10 mouse cellular contexts compared by ENCODE assay signal in the genomic region with DNA sequence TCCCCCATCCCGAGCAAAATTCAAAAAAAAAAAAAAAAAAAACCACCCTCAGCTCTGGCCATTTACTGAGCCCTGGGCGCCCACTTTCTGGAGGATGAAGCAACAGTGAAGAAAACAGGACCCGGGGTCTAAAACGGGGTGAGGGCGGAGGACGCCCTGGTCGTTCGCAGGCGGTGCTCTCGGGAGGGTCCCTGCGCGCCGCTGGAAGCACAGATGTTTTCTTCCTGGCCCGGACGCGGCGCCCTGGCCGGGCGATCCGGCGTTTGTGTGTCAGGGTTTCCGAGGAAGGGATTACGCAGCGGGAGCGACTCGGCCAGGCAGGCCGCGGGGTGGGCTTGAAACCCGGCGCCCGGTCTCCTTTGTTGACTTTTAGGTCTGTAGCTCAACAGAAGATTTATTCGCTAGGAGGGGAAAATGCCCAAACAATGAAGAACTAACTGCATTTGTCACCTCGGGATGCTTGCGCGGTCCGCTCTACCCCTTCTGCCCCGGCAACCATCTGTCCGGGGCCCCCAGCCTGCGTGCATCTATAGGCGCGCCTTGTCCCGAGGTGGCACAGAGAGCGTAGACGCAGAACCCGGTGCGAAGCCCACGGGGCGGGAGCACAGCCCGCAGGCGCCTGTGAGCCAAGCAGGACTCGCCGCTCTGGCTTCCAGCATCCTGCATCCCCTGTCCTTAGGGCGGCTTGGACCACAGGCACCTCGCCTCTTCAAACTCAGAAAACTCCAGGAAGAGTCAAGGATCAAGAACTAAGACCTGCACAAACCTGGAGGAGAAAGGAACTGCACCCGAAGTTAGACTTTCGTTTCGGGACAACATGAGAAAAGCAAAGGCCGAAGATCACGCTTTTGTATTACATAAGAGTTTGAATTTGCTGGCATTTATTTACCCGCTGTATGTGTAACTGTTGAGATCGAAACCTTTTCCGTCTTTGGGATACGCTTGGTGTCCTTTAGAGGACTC. TPM values are rescaled to one million over a fixed set of nuclear protein-coding genes. Genes with fewer than 3 reads are reported as not detected.
A peak's percentile ranks its signal among the peaks of the same experiment; 100 is the strongest.
DNase-seq lines count a peak whose midpoint lies in the region; ATAC-seq and TF ChIP-seq lines count a peak whose summit lies in the region.
"Had no signal": no experiment of that assay in that cellular context is flagged by ENCODE, and none has a peak within 500 bp of the region (broad histone marks: within the 10 kb centered on the region; RNA-seq: fewer than 3 reads in every experiment).

No protein-coding gene starts in this region.

- no peaks in the 10 kb centered on the region for H3K36me3 ChIP-seq in embryonic facial prominence, embryonic 15.5 days
- no peaks in the 10 kb centered on the region for H3K36me3 ChIP-seq in hindbrain, postnatal 0 days (ENCODE audit: insufficient read depth, low read length)
- no peaks in the 10 kb centered on the region for H3K36me3 ChIP-seq in lung, embryonic 15.5 days

- peaks cover 85% of the 10 kb centered on the region for H3K27me3 ChIP-seq in embryonic facial prominence, embryonic 15.5 days
- peaks cover 78% of the 10 kb centered on the region for H3K27me3 ChIP-seq in hindbrain, postnatal 0 days (ENCODE audit: insufficient read depth, low read length)
- peaks cover 79% of the 10 kb centered on the region for H3K27me3 ChIP-seq in lung, embryonic 15.5 days

- peak overlapping the region; percentile 29 for H3K4me3 ChIP-seq in embryonic facial prominence, embryonic 15.5 days (replicated peaks)
- 0 out of 2 replicates have a peak overlapping the region, but pooled peaks have one; percentile 11 for H3K4me3 ChIP-seq in hindbrain, postnatal 0 days (ENCODE audit: low read length)
- H3K4me3 ChIP-seq in lung, embryonic 15.5 days: peak overlapping the region; percentile 33

- H3K27ac ChIP-seq in embryonic facial prominence, embryonic 15.5 days (replicated peaks): no peak overlapping the region
- H3K27ac ChIP-seq in hindbrain, postnatal 0 days: no peak overlapping the region
- peak overlapping the region; percentile 57 for H3K27ac ChIP-seq in lung, embryonic 15.5 days

- under 1% methylated on average over 63 of the region's 63 CpGs for WGBS in embryonic facial prominence, embryonic 15.5 days
- under 1% methylated on average over 63 of the region's 63 CpGs for WGBS in hindbrain, postnatal 0 days
- under 1% methylated on average over 63 of the region's 63 CpGs for WGBS in lung, embryonic 15.5 days

- no peaks in the 10 kb centered on the region for H3K9me3 ChIP-seq in embryonic facial prominence, embryonic 15.5 days (replicated peaks)
- no peaks in the 10 kb centered on the region for H3K9me3 ChIP-seq in hindbrain, postnatal 0 days (ENCODE audit: low read length)
- no peaks in the 10 kb centered on the region for H3K9me3 ChIP-seq in lung, embryonic 15.5 days

- peaks cover 25% of the 10 kb centered on the region for H3K4me1 ChIP-seq in embryonic facial prominence, embryonic 15.5 days
- H3K4me1 ChIP-seq in hindbrain, postnatal 0 days (ENCODE audit: insufficient read depth, low read length): no peaks in the 10 kb centered on the region
- peaks cover 3% of the 10 kb centered on the region; the same call in 1 of the 2 replicates for H3K4me1 ChIP-seq in lung, embryonic 15.5 days

- ATAC-seq in embryonic facial prominence, embryonic 15.5 days (ENCODE audit: insufficient number of reproducible peaks, low FRiP score, low TSS enrichment, low read depth): no peak
- no peak for ATAC-seq in hindbrain, postnatal 0 days
- no peak; the same call in 1 of the 2 replicates for ATAC-seq in lung, embryonic 15.5 days (ENCODE audit: borderline replicate concordance, extremely low read depth, low FRiP score, low TSS enrichment)

- TF ChIP-seq CTCF in hindbrain, postnatal 0 days (IDR thresholded peaks at IDR 0.05; ENCODE audit: low read depth): no peak

- peak; percentile 32 to 38 for DNase-seq in kidney, adult 8-10 months
- DNase-seq in kidney, postnatal 14 days: no peak
- DNase-seq in hindbrain, postnatal 0 days (ENCODE audit: low spot score): no peak
- peak; percentile 61 for DNase-seq in yolk sac, embryonic 10.5 days (ENCODE audit: low spot score)
- DNase-seq in thymus, postnatal 4 days: no peak
- no peak for DNase-seq in thymus, adult 18-20 months

- no peak overlapping the region for H3K9ac ChIP-seq in embryonic facial prominence, embryonic 15.5 days
- no peak overlapping the region for H3K9ac ChIP-seq in hindbrain, postnatal 0 days (replicated peaks; ENCODE audit: low read length)
- peak overlapping the region; percentile 44 for H3K9ac ChIP-seq in lung, embryonic 15.5 days

- peak overlapping the region; percentile 44 for H3K4me2 ChIP-seq in embryonic facial prominence, embryonic 15.5 days (replicated peaks)
- peak overlapping the region; percentile 21; the same call in 1 of the 2 replicates for H3K4me2 ChIP-seq in hindbrain, postnatal 0 days (ENCODE audit: low read depth, low read length)
- H3K4me2 ChIP-seq in lung, embryonic 15.5 days: peak overlapping the region; percentile 61

RNA-seq across cellular contexts. Expression of a gene that starts 7.8 kb away (rescaled TPM):
- polyA plus RNA-seq in embryonic facial prominence, embryonic 15.5 days (2015; fragmentation: Nextera tagmentation; extraction: Ambion mirVana): 2.1 and 3.9 TPM in 2 replicates
- 0.47 and 0.73 TPM in 2 replicates for total RNA-seq in hindbrain, postnatal 0 days (2014; rRNA removed)
- 0.20 and 0.44 TPM in 2 replicates for polyA plus RNA-seq in hindbrain, postnatal 0 days (2015; fragmentation: Nextera tagmentation; extraction: Ambion mirVana)
- polyA plus RNA-seq in lung, embryonic 15.5 days (2015; fragmentation: Nextera tagmentation; extraction: Ambion mirVana): 14.8 and 18.0 TPM in 2 replicates
- total RNA-seq: gastrocnemius, postnatal 36 days; MEL had no signal

RNA-seq across cellular contexts. Expression of a gene that starts 25.0 kb away (rescaled TPM):
- 1.2 and 1.4 TPM in 2 replicates for polyA plus RNA-seq in embryonic facial prominence, embryonic 15.5 days (2015; fragmentation: Nextera tagmentation; extraction: Ambion mirVana)
- 0.54 and 1.3 TPM in 2 replicates for total RNA-seq in hindbrain, postnatal 0 days (2014; rRNA removed)
- 1.1 TPM in 2 replicates for polyA plus RNA-seq in hindbrain, postnatal 0 days (2015; fragmentation: Nextera tagmentation; extraction: Ambion mirVana)
- 5.9 and 7.4 TPM in 2 replicates for polyA plus RNA-seq in lung, embryonic 15.5 days (2015; fragmentation: Nextera tagmentation; extraction: Ambion mirVana)
- total RNA-seq: gastrocnemius, postnatal 36 days; MEL had no signal

Comparison
In these comparisons a context has a peak if more than half of its experiments do, and no peak if none do; other contexts are left out.
1. DNase-seq: peak in kidney, adult 8-10 months (2 of 2) and yolk sac, embryonic 10.5 days (single experiment); none in kidney, postnatal 14 days (single experiment), hindbrain, postnatal 0 days (single experiment), thymus, postnatal 4 days (single experiment) and thymus, adult 18-20 months (0 of 2).
2. Peak in every context shown above with its lines, with median percentiles within 50 percentile points of each other: H3K4me2 ChIP-seq and H3K4me3 ChIP-seq.